Comparison of ENCODE assay signal across 25 mouse cellular contexts in genomic region chr14:38923652-38924051, GRCm38 (mm10).
DNase-seq lines count a peak whose midpoint lies in the region; ATAC-seq lines count a peak whose summit lies in the region.
"Had no signal": no experiment of that assay in that cellular context is flagged by ENCODE, and none has a peak within 500 bp of the region (broad histone marks: within the 10 kb centered on the region; RNA-seq: fewer than 3 reads in every experiment).

No protein-coding gene starts in this region.

- 0 out of 2 replicates have a peak, but pooled peaks have one; percentile 15 for ATAC-seq in forebrain, embryonic 11.5 days (replicated peaks; ENCODE audit: low FRiP score)
- no peak; the same call in 1 of the 2 replicates for ATAC-seq in forebrain, embryonic 16.5 days
- ATAC-seq in forebrain, embryonic 15.5 days (replicated peaks) = 0 out of 2 replicates have a peak, but pooled peaks have one; percentile 58
- ATAC-seq in forebrain, embryonic 12.5 days (ENCODE audit: low FRiP score) = no peak
- ATAC-seq in midbrain, embryonic 16.5 days = peak; percentile 76; the same call in 1 of the 2 replicates
- no peak for ATAC-seq in midbrain, embryonic 14.5 days (ENCODE audit: low FRiP score, low TSS enrichment)
- ATAC-seq: activated CD4-positive, CD25-positive, alpha-beta regulatory T cell, adult 4 months; hindbrain, postnatal 0 days; inflammation-experienced regulatory T-cells, adult 6 months; intestine, embryonic 16.5 days had no signal

- no peaks in the 10 kb centered on the region for H3K9me3 ChIP-seq in forebrain, embryonic 11.5 days (ENCODE audit: control insufficient read depth, low read length)
- no peaks in the 10 kb centered on the region for H3K9me3 ChIP-seq in forebrain, embryonic 16.5 days (ENCODE audit: control insufficient read depth, low read length)
- no peaks in the 10 kb centered on the region for H3K9me3 ChIP-seq in forebrain, embryonic 15.5 days
- H3K9me3 ChIP-seq in forebrain, embryonic 12.5 days = no peaks in the 10 kb centered on the region
- no peaks in the 10 kb centered on the region for H3K9me3 ChIP-seq in midbrain, embryonic 16.5 days (replicated peaks; ENCODE audit: control insufficient read depth, low read length, poor library complexity, severe bottlenecking)
- H3K9me3 ChIP-seq in midbrain, embryonic 14.5 days (ENCODE audit: control insufficient read depth, low read length) = no peaks in the 10 kb centered on the region
- H3K9me3 ChIP-seq: embryonic facial prominence, embryonic 12.5 days; embryonic facial prominence, embryonic 15.5 days; heart, embryonic 10.5 days; heart, embryonic 13.5 days had no signal

- H3K4me2 ChIP-seq in forebrain, embryonic 11.5 days (ENCODE audit: low read depth, low read length, severe bottlenecking) = no peak overlapping the region
- H3K4me2 ChIP-seq in forebrain, embryonic 16.5 days (ENCODE audit: low read length) = no peak overlapping the region
- H3K4me2 ChIP-seq in forebrain, embryonic 15.5 days (replicated peaks) = no peak overlapping the region
- no peak overlapping the region for H3K4me2 ChIP-seq in forebrain, embryonic 12.5 days
- no peak overlapping the region for H3K4me2 ChIP-seq in midbrain, embryonic 16.5 days (ENCODE audit: low read length)
- H3K4me2 ChIP-seq in midbrain, embryonic 14.5 days (ENCODE audit: low read length) = no peak overlapping the region
- H3K4me2 ChIP-seq: embryonic facial prominence, embryonic 12.5 days; embryonic facial prominence, embryonic 15.5 days; heart, embryonic 13.5 days; hindbrain, embryonic 14.5 days had no signal

- 48% methylated on average over 1 of the region's 1 CpGs for WGBS in forebrain, embryonic 11.5 days
- 31% methylated on average over 1 of the region's 1 CpGs for WGBS in forebrain, embryonic 16.5 days
- WGBS in forebrain, embryonic 15.5 days = 29% methylated on average over 1 of the region's 1 CpGs
- 41% methylated on average over 1 of the region's 1 CpGs for WGBS in forebrain, embryonic 12.5 days
- WGBS in midbrain, embryonic 16.5 days = 71% methylated on average over 1 of the region's 1 CpGs
- WGBS in midbrain, embryonic 14.5 days = 80% methylated on average over 1 of the region's 1 CpGs

- no peak overlapping the region for H3K4me3 ChIP-seq in forebrain, embryonic 11.5 days (ENCODE audit: low read depth, low read length)
- no peak overlapping the region for H3K4me3 ChIP-seq in forebrain, embryonic 16.5 days (replicated peaks; ENCODE audit: low read length)
- H3K4me3 ChIP-seq in forebrain, embryonic 15.5 days = no peak overlapping the region
- no peak overlapping the region for H3K4me3 ChIP-seq in forebrain, embryonic 12.5 days (replicated peaks)
- no peak overlapping the region for H3K4me3 ChIP-seq in midbrain, embryonic 16.5 days (ENCODE audit: low read depth, low read length)
- H3K4me3 ChIP-seq in midbrain, embryonic 14.5 days (replicated peaks; ENCODE audit: low read depth, low read length) = no peak overlapping the region
- H3K4me3 ChIP-seq: embryonic facial prominence, embryonic 12.5 days; embryonic facial prominence, embryonic 15.5 days; heart, adult 2 months; heart, embryonic 10.5 days; heart, embryonic 13.5 days had no signal

- H3K9ac ChIP-seq in forebrain, embryonic 11.5 days (ENCODE audit: low read length) = no peak overlapping the region
- no peak overlapping the region for H3K9ac ChIP-seq in forebrain, embryonic 16.5 days (replicated peaks; ENCODE audit: low read depth, low read length)
- no peak overlapping the region for H3K9ac ChIP-seq in forebrain, embryonic 15.5 days (replicated peaks)
- H3K9ac ChIP-seq in forebrain, embryonic 12.5 days = no peak overlapping the region
- H3K9ac ChIP-seq in midbrain, embryonic 16.5 days (ENCODE audit: low read depth, low read length) = no peak overlapping the region
- H3K9ac ChIP-seq in midbrain, embryonic 14.5 days (replicated peaks; ENCODE audit: low read length) = no peak overlapping the region
- H3K9ac ChIP-seq: embryonic facial prominence, embryonic 12.5 days; embryonic facial prominence, embryonic 15.5 days; heart, embryonic 13.5 days; hindbrain, embryonic 14.5 days had no signal

- H3K27ac ChIP-seq in forebrain, embryonic 11.5 days (ENCODE audit: low read depth, low read length) = no peak overlapping the region
- no peak overlapping the region for H3K27ac ChIP-seq in forebrain, embryonic 16.5 days (ENCODE audit: low read length)
- H3K27ac ChIP-seq in forebrain, embryonic 15.5 days (replicated peaks) = no peak overlapping the region
- no peak overlapping the region for H3K27ac ChIP-seq in forebrain, embryonic 12.5 days
- H3K27ac ChIP-seq in midbrain, embryonic 16.5 days (ENCODE audit: low read length) = no peak overlapping the region
- H3K27ac ChIP-seq in midbrain, embryonic 14.5 days (replicated peaks; ENCODE audit: low read depth, low read length) = no peak overlapping the region
- H3K27ac ChIP-seq: embryonic facial prominence, embryonic 12.5 days; embryonic facial prominence, embryonic 15.5 days; heart, adult 2 months; heart, embryonic 10.5 days; heart, embryonic 13.5 days; hindbrain, embryonic 14.5 days; hindbrain, postnatal 0 days had no signal

- H3K27me3 ChIP-seq in forebrain, embryonic 11.5 days (ENCODE audit: control insufficient read depth, insufficient read depth, low read length) = no peaks in the 10 kb centered on the region
- no peaks in the 10 kb centered on the region for H3K27me3 ChIP-seq in forebrain, embryonic 16.5 days (replicated peaks; ENCODE audit: control insufficient read depth, insufficient read depth, low read length)
- no peaks in the 10 kb centered on the region for H3K27me3 ChIP-seq in forebrain, embryonic 15.5 days
- no peaks in the 10 kb centered on the region for H3K27me3 ChIP-seq in forebrain, embryonic 12.5 days
- H3K27me3 ChIP-seq in midbrain, embryonic 16.5 days (ENCODE audit: control insufficient read depth, insufficient read depth, low read depth, low read length) = no peaks in the 10 kb centered on the region
- no peaks in the 10 kb centered on the region for H3K27me3 ChIP-seq in midbrain, embryonic 14.5 days (ENCODE audit: control insufficient read depth, insufficient read depth, low read length)
- H3K27me3 ChIP-seq: embryonic facial prominence, embryonic 12.5 days; embryonic facial prominence, embryonic 15.5 days; heart, embryonic 13.5 days had no signal

- no peak for DNase-seq in forebrain, embryonic 11.5 days (ENCODE audit: low spot score)
- DNase-seq in midbrain, embryonic 14.5 days = no peak
- DNase-seq: adrenal gland, adult 8-10 months; adrenal gland, postnatal 25 days; cerebellum, adult 11 months; cerebellum, adult 9-11 months; cerebellum, postnatal 25 days; gastrocnemius, postnatal 10 days; gastrocnemius, postnatal 36 days; heart, adult 2 months; heart, postnatal 14 days; heart, postnatal 4 days had no signal

- no peaks in the 10 kb centered on the region for H3K4me1 ChIP-seq in forebrain, embryonic 11.5 days (replicated peaks; ENCODE audit: control insufficient read depth, insufficient read depth, low read length)
- no peaks in the 10 kb centered on the region; the same call in 1 of the 2 replicates for H3K4me1 ChIP-seq in forebrain, embryonic 16.5 days (replicated peaks; ENCODE audit: control insufficient read depth, insufficient read depth, low read length)
- no peaks in the 10 kb centered on the region for H3K4me1 ChIP-seq in forebrain, embryonic 15.5 days
- no peaks in the 10 kb centered on the region for H3K4me1 ChIP-seq in forebrain, embryonic 12.5 days
- H3K4me1 ChIP-seq in midbrain, embryonic 16.5 days (ENCODE audit: control insufficient read depth, insufficient read depth, low read length) = no peaks in the 10 kb centered on the region
- no peaks in the 10 kb centered on the region for H3K4me1 ChIP-seq in midbrain, embryonic 14.5 days (ENCODE audit: control insufficient read depth, insufficient read depth, low read length)
- H3K4me1 ChIP-seq: embryonic facial prominence, embryonic 12.5 days; embryonic facial prominence, embryonic 15.5 days; heart, embryonic 10.5 days; heart, embryonic 13.5 days had no signal

- no peaks in the 10 kb centered on the region for H3K36me3 ChIP-seq in forebrain, embryonic 11.5 days (ENCODE audit: control insufficient read depth, insufficient read depth, low read length)
- H3K36me3 ChIP-seq in forebrain, embryonic 16.5 days (ENCODE audit: control insufficient read depth, insufficient read depth) = no peaks in the 10 kb centered on the region
- no peaks in the 10 kb centered on the region for H3K36me3 ChIP-seq in forebrain, embryonic 15.5 days
- no peaks in the 10 kb centered on the region for H3K36me3 ChIP-seq in forebrain, embryonic 12.5 days (replicated peaks)
- H3K36me3 ChIP-seq in midbrain, embryonic 16.5 days (ENCODE audit: control insufficient read depth, insufficient read depth, low read length) = no peaks in the 10 kb centered on the region
- H3K36me3 ChIP-seq in midbrain, embryonic 14.5 days (ENCODE audit: control insufficient read depth, insufficient read depth, low read length) = no peaks in the 10 kb centered on the region
- H3K36me3 ChIP-seq: embryonic facial prominence, embryonic 12.5 days; embryonic facial prominence, embryonic 15.5 days; heart, embryonic 10.5 days; heart, embryonic 13.5 days had no signal

Comparison
In these comparisons a context has a peak if more than half of its experiments do, and no peak if none do; other contexts are left out.
1. ATAC-seq: peak in forebrain, embryonic 11.5 days (single experiment), forebrain, embryonic 15.5 days (single experiment) and midbrain, embryonic 16.5 days (single experiment); none in forebrain, embryonic 16.5 days (single experiment), forebrain, embryonic 12.5 days (single experiment) and midbrain, embryonic 14.5 days (single experiment).